Mouse (Mus musculus): Measurements from ENCODE around the gene Sh3rf1.

Sh3rf1 gene

DNA sequence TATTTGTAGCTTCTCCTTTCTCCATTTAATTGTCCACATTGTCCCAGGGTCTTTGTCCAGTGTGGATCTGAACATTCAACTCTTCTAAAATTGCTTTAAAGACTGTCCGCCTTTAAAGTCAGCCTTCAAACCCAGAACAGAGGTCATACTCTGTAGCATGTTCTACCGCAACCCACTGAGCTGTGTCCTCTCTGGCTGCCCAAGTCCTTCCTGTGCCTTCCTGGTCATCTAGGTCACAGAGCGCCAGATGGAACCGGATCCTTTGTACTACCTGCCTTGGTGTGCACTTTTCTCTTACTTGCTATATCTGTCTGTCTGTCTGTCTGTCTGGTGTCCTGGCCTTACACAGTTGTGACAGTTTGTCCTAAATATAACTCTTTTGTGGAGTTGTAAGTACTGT is 40.0 kb downstream of the Sh3rf1 start:
- DNase-seq (ENCODE audit: low read depth): no peak

DNA sequence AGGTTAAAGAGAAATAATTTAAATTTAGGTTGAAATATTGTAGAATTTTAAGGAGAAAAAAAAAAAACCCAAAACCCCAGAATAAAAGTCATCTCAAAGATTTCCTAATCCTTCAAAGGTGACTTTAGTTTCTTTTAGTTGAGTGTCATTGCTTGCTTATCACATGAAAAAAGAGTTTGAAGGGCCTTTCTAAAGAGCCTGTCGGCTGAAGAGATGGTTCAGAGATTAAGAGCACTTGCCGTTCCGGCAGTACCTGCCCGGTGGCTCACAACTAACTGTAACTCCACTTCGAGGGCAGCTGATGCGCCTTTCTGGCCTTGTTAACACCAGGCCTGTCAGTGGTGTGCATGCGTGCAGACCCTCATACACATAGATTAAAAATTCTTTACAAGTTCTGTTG is 41.2 kb downstream of the Sh3rf1 start:
- DNase-seq (ENCODE audit: low read depth): no peak

DNA sequence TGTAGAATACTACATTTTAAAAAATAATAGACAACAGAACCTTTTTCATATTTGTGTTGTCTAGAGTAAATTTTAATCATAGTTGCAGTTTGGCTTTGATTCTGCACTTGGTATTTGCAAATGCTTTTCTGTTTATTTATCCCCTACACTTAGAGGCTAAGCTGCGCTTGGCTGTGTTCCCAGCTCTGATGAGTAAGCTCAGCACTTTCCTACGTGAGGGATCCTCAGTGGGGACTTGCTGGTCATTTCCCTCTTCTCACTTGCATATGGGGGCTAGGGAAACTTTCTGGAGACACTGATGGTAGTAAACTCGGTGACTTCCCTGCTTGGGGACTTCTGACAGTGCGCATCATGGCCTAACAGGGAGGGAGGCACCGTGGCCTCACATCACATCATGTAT is 41.7 kb downstream of the Sh3rf1 start:
- DNase-seq (ENCODE audit: low read depth): no peak

- DNase-seq (ENCODE audit: low read depth): no peak
Observed at GRCm38 (mm10) chr8:61267061-61267460, 43.4 kb downstream of the Sh3rf1 start.

DNA sequence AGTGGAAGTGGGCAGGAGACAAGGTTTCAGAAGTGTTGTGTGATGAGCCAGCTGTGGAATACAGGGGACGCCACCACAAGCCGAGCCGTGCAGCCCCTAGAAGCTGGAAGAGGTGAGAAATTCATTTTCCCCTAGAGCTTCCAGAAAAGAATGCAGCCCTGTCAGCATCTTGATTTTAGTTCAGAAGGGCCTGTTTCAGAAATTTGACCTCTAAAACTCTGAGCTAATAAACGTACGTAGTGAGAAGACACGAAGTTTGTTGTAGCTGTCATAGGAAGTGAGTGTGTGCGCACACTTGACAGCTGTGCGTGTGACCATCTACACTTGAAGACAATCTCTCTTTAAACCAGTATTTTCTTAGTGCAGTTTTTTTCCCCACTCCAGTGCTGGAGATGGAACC is 44.0 kb downstream of the Sh3rf1 start:
- DNase-seq (ENCODE audit: low read depth): no peak

- no peak for DNase-seq (ENCODE audit: low read depth)
Observed at GRCm38 (mm10) chr8:61268233-61268916, 44.7 kb downstream of the Sh3rf1 start.

- no peak for DNase-seq (ENCODE audit: low read depth)
Observed at GRCm38 (mm10) chr8:61270016-61270415, 46.3 kb downstream of the Sh3rf1 start.

- no peak for DNase-seq (ENCODE audit: low read depth)
Observed at GRCm38 (mm10) chr8:61270541-61270940, 46.9 kb downstream of the Sh3rf1 start.

- no peak for DNase-seq (ENCODE audit: low read depth)
Observed at GRCm38 (mm10) chr8:61270961-61271360, 47.3 kb downstream of the Sh3rf1 start.

DNA sequence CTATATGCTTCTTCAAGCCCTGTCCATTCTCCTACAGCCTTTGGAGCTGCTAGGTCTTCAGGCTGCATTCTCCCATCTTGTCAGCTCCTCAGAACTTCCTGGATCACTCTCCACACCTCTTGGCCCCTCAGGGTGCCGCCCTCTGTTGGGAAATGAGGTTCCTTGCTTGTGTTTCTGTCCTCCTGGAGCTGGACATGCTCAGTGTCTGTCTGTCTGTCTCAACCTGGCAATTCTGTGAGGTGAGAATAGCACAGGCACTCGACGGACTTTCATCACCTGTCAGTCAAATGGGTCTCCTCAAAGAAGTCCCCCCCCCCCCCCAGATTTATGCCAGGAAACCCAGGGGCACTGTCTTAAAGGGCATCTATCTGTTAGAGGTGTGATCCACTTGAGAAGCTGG is 49.2 kb downstream of the Sh3rf1 start:
- no peak for DNase-seq (ENCODE audit: low read depth)

GRCm38 (mm10) chr8:61273307-61274221 is 49.9 kb downstream of the Sh3rf1 start:
- DNase-seq (ENCODE audit: low read depth): no peak

GRCm38 (mm10) chr8:61274602-61275462 is 51.2 kb downstream of the Sh3rf1 start:
- DNase-seq (ENCODE audit: low read depth): no peak

DNA sequence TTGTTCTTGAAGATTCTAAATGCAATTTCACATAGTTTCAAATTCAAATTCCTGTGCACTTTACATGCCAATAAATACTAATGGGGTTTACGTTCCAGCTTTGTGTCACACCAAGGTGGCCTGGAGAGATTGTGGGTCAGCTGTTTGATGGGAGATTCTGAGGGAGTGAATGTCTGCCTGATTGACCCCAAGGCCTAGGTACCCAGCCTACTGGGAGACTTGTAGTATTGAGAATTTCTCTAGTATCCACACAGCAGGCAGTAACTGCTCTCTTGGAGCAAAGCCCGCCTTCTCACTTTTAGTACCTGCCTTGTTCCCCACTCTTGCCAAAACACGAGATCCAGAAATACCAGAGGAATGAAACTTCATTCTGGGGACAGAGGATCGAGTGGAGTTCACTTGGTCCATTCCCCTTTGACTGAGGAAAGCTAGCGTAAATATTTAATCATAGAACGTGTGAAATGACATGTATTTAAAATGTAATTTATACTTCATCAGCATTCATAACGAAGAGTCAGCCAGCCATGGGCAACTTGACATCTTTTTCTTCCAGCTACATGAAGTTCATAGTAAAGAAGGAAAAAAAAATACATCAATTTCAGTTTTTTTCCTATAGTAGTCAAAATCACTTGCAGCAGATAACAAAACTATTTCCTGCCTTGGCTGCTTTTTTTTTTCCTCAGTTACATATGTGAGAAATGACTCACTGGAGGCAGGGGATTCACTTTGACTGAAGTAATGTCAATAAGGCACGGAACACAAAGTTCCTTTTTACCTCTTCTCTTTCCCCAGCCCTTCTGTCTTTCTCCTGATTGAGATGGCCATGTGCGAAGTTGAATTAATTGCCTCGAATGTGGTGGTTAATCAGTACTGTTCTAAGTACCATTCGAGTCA is 52.0 kb downstream of the Sh3rf1 start:
- DNase-seq (ENCODE audit: low read depth): no peak

GRCm38 (mm10) chr8:61276397-61276796 is 52.7 kb downstream of the Sh3rf1 start:
- no peak for DNase-seq (ENCODE audit: low read depth)

- no peak for DNase-seq (ENCODE audit: low read depth)
Observed at GRCm38 (mm10) chr8:61279030-61279429, 55.4 kb downstream of the Sh3rf1 start.

DNA sequence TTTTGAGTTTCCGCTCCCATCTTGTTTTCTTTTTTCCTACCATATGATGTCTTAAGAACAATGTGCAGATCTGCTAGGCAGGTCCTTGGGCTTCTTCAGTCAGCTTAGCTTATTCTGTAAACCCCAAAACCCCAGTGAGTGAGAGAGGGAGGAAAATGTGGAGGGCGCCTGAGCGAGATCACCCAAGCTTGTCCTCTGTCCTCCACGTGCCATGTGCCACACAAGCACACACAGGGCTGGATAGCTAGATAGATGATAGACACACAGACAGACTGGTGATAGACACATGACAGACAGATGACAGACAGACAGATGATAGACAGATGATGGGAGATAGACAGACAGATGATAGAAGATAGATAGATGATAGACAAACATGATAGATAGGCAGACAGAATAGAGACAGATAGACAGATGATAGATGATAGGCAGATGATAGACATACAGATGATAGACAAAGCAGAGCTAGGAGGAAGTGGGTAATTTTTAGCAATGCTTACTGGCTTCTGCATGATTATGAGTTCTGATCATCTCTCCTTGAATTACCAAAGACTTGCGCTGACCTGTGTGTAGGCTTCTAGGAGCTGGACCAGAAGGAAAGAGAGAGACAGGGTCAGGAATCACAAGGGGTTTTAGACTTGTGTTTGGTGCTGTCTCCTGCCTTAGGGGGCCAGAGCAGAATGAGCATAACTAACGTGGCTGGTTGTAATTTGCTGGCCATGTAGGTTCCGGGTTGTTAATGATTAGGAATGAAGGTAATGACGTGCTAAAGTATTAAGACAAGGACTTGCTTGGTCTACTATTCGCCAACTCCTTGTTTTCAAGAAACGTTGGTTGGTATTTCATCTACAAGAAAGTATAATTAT is 58.9 kb downstream of the Sh3rf1 start:
- no peak for DNase-seq (ENCODE audit: low read depth)

DNA sequence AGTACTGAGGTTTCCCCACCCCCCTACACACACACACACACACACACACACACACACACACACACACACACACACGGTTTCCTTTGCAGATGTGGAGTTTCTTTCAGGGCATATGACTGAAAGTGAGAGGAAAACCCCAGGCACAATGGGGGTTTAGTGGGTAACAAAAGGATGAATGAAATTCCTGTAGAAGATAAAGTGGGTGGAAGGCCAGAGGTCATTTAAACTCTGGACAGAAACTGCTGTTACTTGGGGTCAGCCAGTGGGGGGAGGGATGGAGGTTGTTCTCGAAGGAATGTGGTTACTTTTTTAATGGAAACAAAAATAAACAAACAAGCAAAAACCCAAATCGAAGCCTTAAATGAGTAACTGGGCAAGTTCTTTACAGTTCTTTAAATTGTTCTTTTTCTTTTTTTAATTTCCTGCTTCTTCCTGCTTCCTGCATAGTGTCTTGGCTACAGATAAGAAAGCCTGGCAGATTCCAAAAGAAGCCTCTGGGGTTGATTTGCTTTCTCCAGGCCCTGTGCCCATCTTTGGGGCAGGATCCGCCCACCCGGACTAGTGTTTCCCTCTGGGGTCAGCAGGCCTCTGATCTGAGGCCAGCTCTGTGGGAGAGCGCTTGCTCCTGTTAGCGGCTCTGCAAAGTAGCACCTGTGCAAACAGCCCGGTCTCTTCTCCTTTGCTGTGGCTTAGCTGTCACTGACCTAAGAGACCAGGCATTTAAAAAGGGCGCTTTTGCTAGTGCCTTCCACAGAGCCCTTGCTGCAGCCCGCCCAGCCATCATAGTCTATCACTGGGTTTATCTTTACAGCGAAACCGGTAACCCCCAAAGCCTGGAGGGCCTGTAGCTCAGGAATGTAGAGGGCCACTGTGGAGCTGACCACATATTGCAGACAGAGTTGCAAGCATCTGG is 59.8 kb downstream of the Sh3rf1 start:
- DNase-seq (ENCODE audit: low read depth): no peak

DNA sequence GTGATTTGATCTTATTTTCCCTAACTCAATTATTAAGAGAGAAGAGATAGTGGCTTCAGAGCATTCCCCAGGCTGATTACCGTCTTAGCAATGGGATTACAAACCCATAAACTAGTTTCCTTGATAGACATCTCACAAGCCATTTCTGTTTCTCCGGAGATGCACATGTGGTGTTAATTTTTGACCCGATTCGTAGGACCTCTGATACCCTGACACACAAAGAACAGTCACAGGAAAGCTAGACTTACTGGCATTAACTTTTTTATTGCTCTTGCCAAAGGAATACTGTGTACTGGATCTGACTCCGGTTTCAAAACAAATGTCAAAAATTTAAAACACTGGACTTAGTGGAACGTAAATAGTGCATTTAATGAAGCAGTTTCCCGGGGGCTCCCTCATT is 62.2 kb downstream of the Sh3rf1 start:
- no peak for DNase-seq (ENCODE audit: low read depth)

GRCm38 (mm10) chr8:61286394-61286793 is 62.7 kb downstream of the Sh3rf1 start:
- no peak for DNase-seq (ENCODE audit: low read depth)

All from c-Kit-positive CD71-negative TER-119-negative erythroid progenitor cells, embryonic 14.5 days (primary cell).